Mouse (Mus musculus): ENCODE data around the gene 9330182O14Rik.
A peak's percentile ranks its signal among the peaks of the same experiment; 100 is the strongest.

Gene 9330182O14Rik

DNA sequence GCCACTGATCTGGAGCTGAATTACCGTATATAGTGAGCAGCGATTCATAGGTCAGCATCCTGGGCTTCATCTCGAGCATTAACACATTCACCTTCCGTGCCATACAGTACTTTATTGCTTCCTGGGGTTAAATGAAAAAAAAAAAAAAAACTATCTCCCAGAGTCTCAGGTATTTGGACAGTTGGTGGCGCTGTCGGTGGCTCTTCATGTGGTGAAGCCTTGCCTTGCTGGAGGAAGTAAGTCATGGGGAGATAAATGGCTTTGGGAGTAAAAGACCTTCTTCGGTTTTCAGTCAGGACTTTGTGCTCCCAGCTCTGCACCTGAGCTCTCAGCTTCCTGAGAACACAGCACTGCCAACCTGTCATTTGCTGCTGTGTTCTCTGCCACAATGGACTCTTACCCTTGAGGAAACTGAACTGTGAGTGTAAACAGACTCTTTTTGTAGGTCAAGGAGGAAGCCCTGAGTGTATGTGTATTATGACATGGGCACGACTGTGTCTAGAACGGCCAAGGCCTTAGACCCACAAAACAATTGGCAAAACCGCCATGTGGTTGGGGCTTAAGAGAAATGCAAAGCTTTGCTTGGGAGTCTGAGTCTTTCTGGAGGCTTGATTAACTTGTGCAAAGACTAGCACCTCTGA is at the start of gene 9330182O14Rik:
9330182O14Rik (plus strand) TSS at position 214 of the 641 bp plus-strand sequence.
- DNase-seq (ENCODE audit: low spot score) = no peak

DNA sequence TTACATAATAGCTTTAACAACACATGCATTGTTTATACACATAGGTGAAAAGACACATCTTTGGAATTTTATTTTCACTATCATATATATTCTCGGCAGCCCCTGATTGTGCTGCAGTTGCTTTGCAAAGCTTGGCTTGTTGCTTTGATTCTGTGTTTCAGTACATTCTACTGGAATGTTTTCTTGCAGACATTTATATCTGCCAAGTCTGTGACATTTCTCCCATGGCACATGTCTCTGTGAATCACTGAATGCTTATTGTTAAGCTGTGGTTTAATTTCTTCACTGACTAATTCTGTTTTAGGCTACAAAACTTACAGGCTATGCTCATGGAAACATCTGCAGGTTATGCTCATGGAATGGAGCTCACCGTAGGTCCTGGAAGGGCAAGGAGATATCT is 30.9 kb upstream of the 9330182O14Rik start:
- DNase-seq (ENCODE audit: low spot score) = no peak

DNA sequence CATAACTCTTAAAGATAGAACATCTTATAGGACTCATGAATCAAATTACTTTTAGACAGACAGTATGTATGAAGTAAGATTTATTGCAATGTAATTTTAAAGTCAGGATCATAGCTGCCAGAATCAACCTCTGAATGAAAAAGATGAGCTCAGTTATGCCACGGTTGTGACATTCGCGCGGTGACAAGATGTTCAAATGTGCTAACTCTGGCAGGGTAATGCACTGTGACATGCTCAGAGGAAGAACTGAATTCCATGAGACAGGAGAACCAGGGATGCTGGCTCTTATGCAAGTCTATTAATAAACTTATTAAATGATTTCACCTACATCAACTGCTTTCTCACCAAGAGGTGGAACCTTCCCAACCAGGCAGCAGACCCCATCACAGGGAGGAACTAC is 28.5 kb upstream of the 9330182O14Rik start:
- no peak for DNase-seq (ENCODE audit: low spot score)

DNA sequence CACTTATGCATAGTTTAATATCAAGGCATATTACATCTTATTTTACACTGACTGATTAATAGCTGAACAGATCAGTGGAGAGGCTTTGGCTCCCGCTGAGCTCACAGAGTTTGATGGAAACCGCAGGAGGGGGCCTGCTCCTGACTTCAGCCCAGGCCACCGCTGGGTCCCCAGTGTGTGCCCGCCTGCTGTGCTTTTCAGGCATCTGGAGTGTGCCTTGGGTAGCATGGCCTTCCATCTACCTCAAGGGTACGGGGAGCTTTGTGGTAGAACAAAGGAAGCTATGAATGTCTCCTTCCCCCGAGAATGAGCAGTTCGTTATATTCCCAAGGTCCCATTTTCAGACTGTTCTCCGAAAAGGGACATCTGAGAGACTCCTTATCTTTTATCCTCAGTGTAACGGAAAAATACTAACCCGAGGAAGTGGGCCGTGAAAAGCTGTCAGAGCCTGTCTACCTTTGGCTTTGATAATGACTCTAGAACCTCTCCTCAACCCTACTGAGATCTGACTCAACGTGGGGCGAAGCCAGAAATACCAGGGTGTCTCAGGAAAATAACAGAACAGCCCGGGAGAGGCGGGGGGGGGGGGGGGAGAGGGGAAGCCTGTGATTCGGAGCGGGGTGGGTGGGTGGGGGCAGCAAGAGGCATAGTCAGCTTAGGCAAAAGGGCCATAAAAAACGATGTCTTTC is 20.1 kb upstream of the 9330182O14Rik start:
- no peak for DNase-seq (ENCODE audit: low spot score)

DNA sequence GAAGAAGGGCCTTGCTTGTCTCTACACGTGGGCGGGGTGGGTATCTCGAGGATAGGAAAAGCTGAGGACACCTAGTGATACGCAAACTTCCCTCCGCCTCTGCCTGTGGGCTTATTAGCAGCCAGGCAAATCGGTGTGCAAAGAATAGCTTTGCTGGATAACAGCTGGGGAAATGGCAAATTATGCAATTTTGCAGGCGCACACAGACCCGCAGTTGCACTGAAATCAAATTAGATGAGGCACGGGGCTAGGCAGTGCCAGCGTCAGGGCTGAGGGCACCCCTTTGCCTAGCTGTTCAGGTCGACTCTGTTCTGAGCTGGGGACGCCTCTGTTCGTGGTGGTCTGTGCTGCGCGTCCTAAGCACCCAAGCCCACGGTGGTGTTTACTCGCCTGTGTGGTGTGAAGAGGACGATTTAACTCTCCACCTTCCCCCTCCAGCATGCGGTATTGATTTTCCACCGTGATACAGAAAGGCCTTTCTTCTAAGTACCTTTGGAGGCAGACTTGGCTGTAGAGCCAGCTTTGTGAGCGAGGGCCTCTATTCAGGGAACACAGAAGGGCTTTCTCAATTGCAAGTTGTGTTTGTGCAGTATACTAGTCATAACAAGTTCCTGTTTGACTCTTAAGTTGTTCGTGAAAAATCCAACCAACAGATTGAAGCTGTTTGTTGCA is 19.4 kb upstream of the 9330182O14Rik start:
- DNase-seq (ENCODE audit: low spot score) = no peak

DNA sequence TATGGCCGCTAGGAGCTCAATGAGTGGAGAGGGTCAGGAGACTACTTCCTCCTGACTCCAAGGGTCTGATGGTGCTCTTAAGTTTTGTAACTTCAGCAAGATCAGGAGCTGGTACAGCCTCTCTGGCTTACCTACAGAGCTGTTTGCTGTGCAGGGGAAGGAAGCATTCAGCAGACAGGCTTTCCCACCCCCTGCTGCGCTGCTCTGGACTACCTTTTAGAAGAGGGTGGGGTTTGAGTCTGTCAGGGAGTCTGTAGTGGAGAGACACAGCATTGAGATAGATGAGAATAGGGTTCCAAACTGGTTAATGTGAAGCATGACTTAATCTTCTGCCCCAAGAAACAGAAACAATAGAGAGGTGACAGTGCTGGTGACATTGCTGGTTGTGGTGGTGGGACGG is 17.8 kb upstream of the 9330182O14Rik start:
- no peak for DNase-seq (ENCODE audit: low spot score)

DNA sequence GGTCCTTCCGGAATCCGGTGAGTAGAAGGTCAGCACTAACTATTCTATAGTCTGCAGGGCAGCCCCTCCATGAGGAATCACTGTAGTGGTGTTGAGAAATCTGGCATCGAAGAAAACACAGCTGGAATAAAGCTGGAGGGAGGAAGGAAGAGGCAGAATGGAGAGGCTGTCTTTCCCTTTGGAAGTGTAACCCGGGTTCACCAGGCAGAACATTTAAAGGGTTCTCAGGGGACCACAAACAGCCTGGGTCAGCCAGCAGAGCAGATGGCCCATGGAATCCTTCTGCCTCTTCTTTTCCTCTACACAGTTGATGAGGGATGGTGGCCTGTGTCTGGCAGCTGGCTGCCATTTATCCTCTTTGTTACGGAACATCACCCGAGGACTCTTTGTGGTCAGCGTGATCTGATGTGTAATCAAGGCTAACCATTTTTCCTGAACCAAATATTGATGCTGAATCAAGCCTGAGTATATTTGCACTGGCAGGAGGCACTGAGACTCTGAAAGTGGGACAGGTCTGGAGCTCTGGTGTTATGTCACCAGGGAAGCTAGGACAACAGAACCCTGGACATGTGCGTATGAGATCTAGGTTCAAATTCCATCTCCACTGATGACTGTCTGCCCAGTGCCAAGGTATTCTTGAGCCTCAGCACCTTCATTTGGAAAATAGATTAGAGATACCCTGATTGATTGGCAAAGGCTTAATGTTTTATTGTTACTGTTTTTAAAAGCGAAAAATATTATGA is 9.8 kb upstream of the 9330182O14Rik start:
- no peak for DNase-seq (ENCODE audit: low spot score)

DNA sequence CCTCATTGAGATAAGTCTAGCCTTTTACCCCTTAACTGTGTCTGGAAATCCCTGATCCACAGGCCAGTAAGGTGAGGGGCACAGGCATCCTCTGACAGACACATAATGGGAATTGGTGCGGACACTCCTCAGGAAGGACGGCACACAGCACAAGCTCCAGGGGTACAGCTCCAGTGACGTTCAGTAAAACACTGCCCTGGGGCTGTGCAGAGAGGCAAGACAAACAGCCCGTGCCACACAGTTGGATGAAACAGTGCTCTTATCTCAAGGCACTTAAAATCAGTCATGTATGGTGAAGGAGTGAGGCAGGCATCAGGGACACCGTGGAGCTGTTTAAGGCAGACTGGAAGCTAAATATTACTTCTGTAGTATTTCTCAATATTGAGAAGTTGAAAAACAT is 4.7 kb upstream of the 9330182O14Rik start:
- DNase-seq (ENCODE audit: low spot score) = no peak

DNA sequence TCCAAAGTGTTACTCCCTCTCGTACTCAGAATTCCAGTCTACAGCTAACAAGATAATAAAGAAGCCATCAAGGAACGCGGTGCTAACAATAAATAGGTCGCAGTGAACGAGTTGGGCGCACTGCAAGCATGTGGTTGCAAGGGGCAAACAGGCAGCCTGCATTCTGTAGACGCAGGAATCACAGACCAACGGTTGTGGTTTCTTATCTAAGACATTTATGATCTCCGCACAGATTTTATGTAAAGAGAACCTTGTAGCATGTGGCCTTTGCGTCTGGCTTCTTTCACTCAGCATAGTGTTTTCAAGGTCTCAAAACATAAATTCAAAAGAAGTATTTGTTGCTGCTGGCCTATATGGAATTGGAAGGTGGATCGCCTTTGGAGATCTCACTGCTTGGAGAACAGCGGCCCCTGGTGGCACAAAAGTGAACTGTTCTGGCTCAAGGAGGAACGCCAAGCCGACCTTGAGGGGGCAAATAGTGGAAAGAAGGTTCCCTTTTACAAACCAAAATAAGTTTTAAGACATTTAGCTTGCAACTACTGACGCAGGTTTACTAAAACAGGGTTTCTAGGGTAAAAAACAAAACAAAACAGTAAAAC is 3.2 kb upstream of the 9330182O14Rik start:
- DNase-seq (ENCODE audit: low spot score) = peak; percentile 81

DNA sequence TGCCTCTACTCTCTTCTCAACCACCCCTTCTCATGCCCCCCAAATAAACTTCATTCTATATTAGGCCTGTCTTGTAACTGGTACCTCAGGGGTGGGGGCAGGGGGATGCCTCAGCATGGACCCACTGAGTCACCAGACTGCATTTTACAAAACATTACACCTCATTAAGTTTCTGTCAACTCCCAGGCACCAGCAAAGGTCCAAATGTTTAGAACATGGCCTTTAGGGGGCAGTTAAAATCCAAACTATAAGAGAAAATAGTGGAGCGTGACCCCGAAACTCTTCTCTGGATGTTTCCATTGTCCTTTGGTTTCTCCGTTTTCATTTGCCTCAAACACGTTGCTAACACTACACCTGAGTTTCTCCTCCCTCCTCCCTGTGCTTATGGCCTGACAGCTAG is 1.8 kb upstream of the 9330182O14Rik start:
- DNase-seq (ENCODE audit: low spot score) = no peak

DNA sequence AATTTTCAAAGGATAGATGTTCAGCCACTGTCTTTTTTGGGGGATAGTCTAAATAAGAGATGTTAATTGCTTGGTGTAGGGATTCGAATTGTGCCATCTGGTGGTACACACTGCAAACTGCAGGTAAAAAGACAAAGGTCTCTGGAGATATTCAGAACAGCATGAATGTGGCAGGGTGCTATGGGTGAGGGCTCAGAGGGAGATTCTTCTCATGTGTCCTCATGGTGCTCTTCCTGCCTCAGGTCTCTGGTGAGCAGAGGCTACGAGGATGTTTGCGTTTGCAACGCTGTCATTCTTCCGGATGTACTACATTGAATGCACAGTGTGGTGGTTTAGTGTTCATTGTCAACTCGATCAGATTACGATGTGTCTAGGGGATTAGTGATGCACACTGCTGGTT is 10.1 kb downstream of the 9330182O14Rik start:
- no peak for DNase-seq (ENCODE audit: low spot score)

DNA sequence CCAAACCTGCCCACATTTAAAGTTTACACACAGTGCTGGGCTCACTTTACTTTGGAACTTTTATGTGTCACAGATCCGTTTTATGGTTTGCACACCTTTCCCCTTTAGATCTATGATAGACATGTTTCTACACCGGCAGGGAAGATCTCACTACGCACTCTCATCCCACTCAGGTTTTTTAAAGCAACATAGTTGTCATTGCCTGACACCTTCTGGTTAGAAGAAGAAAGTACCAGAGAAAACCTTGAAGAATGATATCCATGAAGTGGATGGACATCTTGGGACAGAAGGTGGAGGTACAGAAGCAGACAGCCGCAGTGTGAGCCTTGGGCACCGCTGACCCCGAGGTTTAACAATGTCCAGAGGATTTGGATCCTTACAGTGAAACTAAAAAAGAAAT is 23.5 kb downstream of the 9330182O14Rik start:
- DNase-seq (ENCODE audit: low spot score) = no peak

DNA sequence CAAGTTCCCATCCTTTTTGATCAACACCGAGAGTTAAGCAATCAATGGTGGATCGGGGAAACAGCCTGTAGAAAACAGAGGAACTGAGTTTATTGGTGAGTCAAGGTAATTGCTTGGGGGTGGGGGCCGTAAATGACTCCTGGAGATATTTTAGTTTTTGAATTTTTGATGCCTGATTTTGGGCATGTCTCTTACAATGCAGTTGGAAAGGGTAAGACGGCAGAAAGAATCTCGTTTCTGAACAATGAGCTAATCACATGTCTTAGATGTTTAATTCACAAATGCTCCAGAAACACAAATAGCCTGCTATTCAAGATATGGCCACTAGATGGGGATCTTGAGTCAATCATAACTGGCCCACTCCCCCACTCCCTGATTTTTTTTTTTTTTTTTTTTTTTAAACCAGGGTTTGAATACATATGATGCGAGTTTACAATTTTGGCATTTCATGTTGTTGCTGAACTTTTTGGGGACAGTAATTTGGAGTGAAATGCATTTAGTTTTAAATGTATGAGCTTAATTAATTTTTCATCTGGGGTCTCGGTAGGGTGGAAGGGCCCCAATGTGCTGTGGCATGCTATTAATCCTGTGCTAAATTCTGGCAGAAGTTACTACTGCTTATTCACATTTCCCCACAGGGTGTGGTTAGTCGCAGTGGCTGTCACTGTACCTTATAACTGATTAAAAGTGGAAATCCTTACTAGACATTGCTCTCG is 32.6 kb downstream of the 9330182O14Rik start:
- DNase-seq (ENCODE audit: low spot score) = peak; percentile 35

DNA sequence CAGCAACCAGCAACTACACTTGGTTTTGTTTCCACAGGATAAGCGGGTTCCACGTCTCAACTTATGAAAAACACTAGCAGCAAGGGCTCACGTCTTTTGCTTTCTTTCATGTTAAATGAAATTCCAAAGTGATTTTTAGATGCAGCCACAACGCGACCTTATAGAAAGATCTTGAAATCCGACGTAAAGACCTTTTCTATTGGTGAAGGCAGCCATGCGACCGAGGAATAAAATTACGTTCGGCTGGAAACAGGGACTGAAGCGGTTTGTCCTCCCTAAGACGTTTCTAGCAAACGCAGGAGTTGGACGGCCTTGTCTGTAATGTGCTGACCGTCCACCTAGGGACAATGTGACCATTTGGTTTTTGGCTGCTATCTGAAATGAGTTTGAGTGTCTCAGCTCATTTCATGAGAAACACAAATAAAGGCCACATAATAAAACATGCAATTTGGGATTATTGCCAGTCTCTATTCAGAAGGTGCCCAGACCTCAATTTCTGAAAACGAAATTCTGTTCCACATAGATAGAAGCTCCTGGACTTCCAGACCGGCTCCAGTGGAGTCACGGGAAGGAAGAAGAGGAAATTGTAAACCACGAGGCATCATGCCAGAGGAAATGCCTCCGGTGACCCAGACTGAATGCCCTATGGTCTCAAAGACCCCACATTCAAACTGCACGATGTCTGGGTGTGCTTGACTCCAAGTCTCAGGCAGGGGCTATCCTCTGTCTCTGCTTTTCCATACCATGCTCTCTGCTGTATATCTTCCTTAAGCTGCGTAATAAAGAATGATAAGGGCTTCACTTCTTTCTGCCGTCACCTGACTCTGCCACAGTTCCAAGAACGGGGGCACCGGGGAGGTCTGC is 33.3 kb downstream of the 9330182O14Rik start:
- DNase-seq (ENCODE audit: low spot score) = no peak

DNA sequence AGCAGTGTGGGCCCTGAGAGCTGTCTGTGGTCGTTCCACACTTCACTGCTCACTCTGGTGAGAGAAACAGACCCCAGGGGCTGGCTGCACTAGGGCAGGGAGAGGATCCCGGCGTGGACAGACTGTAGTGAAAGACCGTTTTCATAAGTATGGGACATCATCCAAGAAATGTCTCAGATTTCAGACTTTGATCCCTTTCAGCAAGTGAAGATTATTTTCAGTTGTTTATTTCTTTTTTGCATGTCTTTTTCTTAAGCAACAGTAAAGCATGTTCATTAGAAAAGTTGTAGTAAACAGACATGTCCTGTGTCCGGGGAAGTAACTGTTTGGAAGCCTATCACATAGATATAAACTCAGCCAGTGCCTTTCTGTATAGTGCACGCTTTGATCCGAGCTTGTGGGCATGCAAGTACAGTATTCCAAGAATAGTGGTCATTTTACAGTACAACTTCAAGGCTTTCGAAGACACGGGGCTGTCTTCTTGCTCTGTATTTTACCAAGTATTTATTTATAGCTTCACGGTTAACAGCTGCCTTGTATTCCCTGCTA is 34.0 kb downstream of the 9330182O14Rik start:
- no peak for DNase-seq (ENCODE audit: low spot score)

DNA sequence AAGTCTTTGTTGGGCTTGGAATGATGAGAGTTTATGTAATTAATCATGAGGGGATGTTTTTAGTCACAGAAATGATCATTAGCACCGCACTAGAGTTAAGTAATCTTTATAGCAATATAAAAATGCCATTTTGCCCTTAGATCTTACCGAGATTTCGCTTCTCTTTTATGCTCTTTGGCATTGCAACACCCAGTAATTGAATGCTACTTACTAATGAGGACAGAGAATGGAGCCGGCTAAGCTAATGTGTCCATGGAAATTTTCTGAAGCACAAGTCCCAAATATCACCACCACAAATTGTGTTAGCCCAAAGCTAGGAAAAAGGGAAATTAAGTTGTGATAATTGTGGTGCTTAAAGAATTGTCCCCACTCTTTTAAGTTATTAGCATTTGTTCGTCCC is 34.9 kb downstream of the 9330182O14Rik start:
- no peak for DNase-seq (ENCODE audit: low spot score)

DNA sequence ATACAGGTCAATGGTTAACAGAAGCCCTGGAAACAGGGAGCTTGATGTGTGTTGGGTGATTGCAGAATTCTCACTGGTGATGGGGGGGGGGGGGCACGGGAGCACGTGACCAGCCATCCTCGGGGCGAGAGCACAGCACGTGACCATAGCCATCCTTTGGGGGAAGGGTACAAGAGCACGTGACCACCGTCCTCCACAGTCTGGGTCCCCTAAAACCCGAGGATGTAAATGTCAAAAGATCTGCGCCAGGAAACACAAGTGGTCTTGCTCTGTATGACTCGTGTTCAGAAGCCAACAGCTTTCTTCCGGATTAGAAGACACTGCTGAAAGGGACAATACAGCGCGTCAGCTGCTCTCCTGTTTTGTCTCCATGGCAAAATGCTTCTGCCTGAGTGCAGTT is 35.5 kb downstream of the 9330182O14Rik start:
- no peak for DNase-seq (ENCODE audit: low spot score)

DNA sequence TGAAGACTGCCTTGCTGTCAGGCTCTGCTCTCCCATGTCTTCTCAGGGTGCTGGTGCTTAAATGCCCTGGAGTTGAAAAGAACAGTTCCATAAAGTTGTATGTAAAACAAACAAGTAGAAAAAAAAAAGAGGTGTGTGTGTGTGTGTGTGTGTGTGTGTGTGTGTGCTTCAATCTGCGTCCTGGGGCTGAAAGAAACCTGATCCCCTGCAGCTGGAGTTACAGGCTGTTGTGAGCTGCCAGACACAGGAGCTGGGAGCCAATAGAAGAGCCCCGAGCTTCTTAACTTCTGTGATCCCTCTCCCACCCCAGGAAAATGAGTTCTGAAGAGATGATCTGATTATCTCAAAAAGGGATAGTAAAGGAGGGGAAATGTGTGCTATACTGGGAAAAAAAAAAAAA is 45.3 kb downstream of the 9330182O14Rik start:
- no peak for DNase-seq (ENCODE audit: low spot score)

DNA sequence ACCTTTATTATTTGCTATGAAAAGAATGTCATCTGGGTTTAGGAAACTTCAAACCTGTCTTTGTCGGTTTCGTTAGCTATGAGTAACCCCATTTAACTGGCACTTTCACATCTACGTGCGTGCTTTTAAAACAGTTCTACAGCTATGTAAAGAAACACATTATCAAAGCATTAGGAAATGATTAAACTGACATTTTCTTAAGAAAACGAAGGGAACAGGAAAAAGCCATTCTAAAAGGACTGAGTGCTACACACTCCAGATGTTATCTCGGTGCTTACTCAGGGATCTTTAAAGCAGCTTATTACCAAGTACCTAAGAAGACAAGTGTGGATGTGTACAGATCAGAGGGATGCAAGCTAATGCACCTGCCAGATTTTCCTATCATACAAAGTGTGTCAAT is 52.9 kb downstream of the 9330182O14Rik start:
- no peak for DNase-seq (ENCODE audit: low spot score)
